Mouse (Mus musculus) lung, postnatal 0 days (tissue): ENCODE data around the gene Zfp365.

Source experiments
- CTCF ChIP-seq: IDR thresholded peaks from 2 replicates; pipeline ENCODE4 v1.5.1; 2016; ENCODE audit warnings: antibody characterized with exemption, mild to moderate bottlenecking
- EP300 ChIP-seq: IDR thresholded peaks from 2 replicates; pipeline ENCODE4 v1.6.1; 2016; ENCODE audit warnings: antibody characterized with exemption, mild to moderate bottlenecking, control low read depth

DNA sequence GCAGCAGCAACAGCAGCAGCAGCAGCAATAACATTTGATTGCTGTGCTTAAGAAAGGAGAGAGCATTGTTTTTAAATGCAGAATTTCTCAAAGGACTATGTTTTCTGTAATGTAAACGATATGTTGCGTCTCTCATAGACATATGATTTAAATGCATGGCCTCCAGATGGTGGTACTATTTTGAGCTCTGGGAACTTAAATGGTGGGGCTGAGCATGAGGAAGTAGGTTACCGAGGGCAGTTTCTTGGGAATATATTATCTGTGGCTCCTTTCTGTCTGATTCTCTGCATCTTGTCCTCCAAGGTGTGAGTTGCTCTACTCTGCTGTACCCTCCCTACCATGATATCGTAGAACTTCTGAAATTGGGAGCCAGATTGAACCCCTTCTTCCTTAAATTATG lies 31.8 kb downstream of the Zfp365 start:
- TF ChIP-seq CTCF = no peak
- TF ChIP-seq EP300 = no peak
